Mouse (Mus musculus) 3T3-L1 (cell line): ENCODE data around the gene Cyp4x1.
"Not testable (repeated sequence)": the region's sequence is repeated elsewhere in the genome, so short reads cannot be mapped to it uniquely, and the experiment has no call there.

Source experiments
- DNase-seq: peaks from one replicate; pipeline ENCODE4 v3.0.0-alpha.2; 2015; ENCODE audit warnings: low read depth, low spot score

The Cyp4x1 gene

GRCm38 (mm10) chr4:115133621-115134295 lies at the start of gene Cyp4x1:
Cyp4x1 (minus strand) TSS chr4:115134281.
- DNase-seq = no peak

- DNase-seq = not testable (repeated sequence)
Observed at GRCm38 (mm10) chr4:115176201-115176600, 42.1 kb upstream of the Cyp4x1 start.

- DNase-seq = no peak
Observed at GRCm38 (mm10) chr4:115174694-115175353, 40.7 kb upstream of the Cyp4x1 start.

DNA sequence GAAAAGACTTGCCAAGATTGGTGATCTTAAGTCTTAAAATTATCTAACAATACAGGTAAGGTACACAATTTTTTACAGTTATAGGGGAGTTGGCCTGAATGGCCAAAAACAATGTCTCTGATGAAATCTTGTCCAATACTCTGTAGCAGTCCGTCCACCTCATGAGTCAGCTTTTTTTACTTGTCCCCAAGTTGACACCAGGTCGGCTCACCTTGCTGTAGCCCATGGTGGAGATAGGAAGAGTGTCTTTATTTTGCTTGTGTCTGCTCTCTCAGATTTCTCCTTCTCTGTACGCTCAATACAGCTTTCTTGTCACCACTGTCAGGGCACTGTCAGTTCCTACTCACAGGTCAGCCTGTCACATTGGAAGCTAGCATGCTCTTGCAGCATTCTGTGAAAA lies 24.9 kb upstream of the Cyp4x1 start:
- DNase-seq = not testable (repeated sequence)

DNA sequence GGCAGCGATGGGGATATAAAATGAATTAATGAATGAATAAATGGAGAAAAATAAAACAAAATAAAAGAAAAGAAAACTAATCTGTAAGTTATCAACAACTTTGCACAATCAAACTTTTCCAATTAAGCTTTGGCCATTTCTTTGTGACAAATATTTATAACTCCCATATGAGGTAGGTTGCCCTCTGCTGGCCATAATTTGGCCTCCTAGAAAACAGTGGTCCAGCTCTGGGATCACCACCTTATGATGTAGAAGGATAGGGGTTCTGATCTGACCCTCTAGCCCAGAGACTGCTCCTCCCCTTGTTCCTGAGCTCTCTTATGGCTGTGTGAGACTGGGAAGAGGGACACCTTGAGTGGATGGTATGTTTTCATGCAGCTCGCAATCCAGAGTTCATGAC lies 20.6 kb upstream of the Cyp4x1 start:
- DNase-seq = peak; percentile 5

DNA sequence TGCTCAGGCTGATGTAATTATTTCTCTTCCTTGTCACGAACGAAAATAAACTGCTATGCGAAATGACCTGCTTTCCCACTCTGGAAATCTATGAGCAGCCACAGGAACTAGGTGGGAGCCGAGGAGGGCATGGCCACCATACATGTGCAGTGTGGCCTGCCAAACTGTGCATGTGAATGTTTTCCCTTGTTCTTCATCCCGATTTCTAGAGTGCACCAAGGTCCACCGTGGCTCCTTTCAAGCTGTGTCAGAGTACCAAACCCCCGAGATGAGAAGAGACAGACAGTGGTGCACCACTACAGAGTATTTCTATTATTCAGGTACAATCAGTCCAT lies 182 bp upstream of the Cyp4x1 start:
- no peak for DNase-seq

DNA sequence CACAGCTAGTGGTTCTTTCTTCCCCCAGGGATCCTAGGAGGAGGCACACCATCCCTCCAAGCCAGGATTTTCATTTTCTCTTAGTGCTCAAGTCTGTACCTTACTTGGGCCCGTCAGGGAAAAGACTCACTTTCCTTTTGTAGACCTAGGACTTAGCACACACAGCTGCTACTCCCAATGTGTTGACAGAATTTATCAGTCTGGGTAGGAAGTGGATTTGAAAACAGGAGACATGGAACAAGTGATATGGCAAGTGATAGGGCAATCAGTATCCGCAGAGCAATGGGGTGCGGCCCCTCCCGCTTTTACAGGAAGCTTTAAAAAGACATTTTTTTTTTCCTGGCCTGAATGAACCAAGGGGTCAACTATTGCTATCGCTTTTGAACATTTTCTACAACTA lies 996 bp downstream of the Cyp4x1 start:
- no peak for DNase-seq

GRCm38 (mm10) chr4:115124713-115125112 lies 9.4 kb downstream of the Cyp4x1 start:
- DNase-seq = peak; percentile 17

DNA sequence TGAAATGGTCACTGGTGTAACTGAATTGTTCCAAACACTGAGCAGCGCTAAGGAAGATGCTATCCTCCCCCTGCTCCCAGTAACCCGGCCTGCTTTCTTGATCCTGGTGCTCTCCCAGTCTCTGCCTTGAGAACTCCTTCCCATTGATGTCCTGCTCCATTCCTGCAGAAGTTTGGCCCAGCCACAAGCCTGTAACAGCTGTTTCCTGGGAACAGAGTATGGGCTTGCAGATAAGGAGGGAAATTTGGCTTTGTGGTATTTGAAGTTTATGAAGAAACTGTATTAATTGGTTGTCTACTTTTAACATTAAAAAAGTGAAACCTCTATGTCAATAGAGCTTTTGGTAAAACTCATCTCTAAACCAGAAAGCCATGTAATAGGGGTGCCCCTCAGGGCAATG lies 10.6 kb downstream of the Cyp4x1 start:
- no peak for DNase-seq

DNA sequence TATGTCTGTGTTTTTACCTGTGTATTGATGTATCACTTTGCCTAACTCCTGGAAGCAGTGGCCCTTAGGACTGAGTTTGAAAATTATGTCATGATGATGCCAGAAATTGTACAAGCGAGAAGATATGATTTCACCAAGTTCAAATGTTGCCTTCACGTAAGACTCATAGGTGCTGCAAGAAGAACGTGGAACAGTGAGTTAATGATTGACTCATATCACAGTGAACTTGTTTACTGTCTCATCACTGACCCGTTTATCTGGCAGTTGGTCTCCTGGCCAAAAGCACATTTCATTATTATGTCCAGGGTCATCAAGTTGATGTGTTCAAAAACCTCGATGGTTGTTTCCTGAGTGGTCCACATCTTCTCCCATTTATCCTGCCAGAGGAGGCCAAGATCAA lies 12.5 kb downstream of the Cyp4x1 start:
- no peak for DNase-seq

DNA sequence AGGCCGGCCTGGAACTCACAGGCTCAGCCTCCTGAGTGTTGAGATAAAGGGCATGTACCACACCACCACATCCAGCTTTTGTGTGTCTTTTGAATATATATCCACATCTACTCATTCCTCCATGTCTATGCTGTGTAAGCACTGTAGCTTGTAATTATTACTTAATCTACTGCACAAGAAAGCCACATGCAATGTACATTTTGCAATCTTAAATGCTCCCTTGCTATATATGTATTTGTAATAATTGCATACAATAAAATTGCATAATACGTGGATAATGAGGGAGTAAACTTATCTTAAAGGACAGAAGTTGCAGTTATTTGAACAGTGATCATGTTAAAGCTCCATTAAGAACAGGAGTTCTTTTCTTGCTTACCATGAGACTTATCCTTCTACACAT lies 12.9 kb downstream of the Cyp4x1 start:
- DNase-seq = no peak

- no peak for DNase-seq
Observed at GRCm38 (mm10) chr4:115119642-115120041, 14.4 kb downstream of the Cyp4x1 start.

DNA sequence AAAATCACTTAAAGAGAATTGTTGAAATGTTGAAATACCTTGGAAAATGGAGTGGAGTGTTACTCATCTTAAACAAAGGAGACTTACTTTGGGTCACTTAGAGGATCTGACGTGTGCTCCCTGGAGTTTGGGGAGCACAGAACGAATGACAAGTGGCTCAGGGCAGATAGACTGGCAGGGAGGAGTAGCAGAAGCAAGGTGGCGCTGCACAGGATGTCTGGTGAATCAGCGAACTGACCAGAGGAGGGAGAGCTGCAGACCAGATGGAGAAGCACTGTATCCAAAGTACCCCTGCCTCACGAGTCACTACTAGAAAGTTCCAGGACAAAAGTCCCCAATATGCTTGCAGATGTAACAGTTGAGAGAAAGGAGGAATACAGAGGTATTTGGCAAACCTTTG lies 20.8 kb downstream of the Cyp4x1 start:
- no peak for DNase-seq

DNA sequence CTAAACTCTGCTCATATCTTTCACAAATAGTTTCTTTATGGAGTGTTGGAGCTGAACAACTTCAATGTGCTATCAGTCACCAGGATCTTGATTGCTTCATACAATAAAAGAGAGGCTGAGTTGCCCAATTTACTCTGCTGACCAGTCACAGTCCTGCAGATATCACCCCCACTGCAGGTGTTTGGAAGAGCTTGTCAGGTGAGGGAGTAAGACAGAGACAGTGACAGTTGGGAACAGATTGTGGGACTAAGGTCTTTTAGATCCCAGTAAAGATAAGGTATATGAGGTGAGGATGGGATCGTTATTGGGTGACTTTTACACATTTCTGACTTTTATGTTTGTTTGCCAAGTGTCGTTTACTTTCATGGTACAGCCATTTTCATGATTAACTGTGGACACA lies 22.9 kb downstream of the Cyp4x1 start:
- DNase-seq = no peak

- DNase-seq = peak; percentile 72
Observed at GRCm38 (mm10) chr4:115103510-115103909, 30.6 kb downstream of the Cyp4x1 start.

DNA sequence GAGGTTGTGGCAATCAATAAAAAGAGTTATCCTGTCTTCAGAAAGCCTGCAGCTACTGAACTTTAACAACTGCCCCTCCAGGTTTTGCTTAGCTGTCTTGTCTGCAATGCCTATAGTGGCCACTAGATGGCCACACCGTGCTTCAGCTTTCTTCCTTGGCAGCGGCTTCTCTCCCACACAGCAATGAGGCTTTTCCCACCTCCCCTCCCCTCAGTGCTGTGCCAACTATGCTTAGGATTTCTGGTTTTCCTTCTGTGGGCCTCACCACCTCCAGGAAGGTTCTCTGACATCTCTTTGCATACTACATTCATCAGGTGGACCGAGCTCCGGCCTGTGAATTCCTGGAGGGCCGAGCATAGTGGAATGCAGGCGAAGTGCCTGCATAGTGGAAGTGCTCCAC lies 32.4 kb downstream of the Cyp4x1 start:
- peak; percentile 84 for DNase-seq

DNA sequence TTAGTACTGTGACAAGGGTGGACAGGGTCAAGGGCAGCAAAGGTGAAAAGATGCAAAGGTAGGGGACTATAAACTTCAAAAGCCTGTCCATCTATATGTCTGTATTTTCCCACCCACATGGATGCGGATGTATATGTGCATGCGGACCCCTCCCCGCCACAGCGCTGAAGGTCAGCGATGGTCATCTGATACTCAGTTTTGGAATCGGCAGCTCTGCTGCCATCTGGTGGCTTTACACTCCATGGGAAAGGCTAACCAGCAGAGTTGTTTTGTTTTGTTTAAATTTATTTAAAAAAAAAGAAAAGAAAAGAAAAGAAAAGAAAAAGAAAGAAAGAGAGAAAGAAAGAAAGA lies 37.0 kb downstream of the Cyp4x1 start:
- peak; percentile 43 for DNase-seq

DNA sequence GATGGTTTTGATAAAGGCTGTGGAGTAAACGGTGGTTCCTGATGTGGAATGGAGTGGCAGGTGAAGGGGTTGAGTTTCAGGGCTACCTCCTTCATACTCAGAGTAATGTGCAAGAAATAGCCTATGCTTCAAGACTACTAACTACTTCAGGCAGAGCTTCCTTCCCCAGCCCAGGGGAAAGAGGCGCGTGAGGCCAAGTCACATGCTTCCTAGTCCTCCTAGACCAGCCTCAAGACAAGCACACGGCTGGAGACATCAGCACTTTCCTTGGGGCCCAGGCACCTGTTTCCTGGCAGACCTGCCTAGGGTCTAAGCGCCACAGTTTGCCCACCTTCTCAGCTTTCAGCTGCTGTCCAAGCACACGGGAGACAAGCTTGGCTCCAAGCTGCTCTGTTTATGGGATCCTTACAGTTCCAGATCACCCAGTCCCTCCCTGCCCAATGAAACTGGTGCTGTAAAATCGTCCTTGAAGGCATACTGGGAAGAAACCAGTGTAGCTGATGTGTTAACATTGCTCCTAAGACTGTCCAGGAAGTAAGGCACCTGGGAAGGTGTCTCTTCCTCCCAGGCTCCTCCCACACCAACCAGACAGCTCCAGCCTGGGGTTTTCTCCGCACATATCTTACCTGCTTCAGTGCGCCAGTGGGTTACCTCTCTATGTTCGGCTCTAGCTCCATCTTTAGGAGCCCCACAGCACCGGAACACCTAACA lies 37.5 kb downstream of the Cyp4x1 start:
- DNase-seq = no peak

- DNase-seq = no peak
Observed at GRCm38 (mm10) chr4:115095671-115096434, 38.2 kb downstream of the Cyp4x1 start.

GRCm38 (mm10) chr4:115094056-115094455 lies 40.0 kb downstream of the Cyp4x1 start:
- DNase-seq = no peak

DNA sequence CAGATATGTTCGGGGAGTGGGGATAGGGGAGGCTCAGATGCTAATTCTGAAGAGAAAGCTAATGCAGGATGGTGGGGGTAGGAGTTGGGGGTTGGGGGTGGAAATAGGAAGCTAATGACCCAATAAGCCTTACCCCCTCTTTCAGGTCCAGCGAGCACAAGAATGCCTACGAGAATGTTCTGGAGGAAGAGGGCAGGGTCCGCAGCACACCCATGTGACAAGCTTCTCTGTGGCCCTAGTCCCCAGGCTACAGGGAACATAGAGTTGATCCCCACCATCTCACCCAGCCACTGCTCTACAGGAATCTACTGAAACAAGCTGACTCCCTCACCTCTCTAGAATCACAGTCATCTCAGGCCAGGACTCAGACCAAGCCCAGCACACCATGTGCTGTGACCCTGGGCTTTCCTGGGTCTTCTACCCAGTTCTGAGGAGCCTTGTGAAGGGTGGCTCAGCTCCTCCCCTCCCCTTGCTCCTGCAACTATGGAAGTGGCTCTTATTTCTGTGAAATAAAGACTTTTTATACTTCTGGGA lies 40.7 kb downstream of the Cyp4x1 start:
- no peak for DNase-seq

DNA sequence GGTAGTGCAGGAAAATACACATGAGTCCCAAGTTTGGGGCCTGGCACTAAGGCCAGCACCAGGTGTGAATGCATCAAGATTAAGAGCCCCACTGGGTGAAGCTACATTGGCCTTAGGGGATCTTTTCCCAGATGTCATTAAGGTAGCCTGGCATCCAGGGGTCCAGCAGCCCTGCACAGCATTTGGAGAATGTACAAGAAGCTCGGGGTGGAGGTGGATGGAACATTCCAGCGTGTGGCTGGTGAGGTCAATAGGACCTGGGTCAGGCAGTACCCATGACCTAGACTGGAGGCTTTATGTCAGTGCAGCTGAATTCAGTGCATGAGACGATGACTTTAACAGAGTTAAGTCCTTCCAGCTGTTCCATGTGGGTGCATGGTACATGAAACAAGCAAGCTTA lies 42.3 kb downstream of the Cyp4x1 start:
- DNase-seq = no peak
